In the genomic region with DNA sequence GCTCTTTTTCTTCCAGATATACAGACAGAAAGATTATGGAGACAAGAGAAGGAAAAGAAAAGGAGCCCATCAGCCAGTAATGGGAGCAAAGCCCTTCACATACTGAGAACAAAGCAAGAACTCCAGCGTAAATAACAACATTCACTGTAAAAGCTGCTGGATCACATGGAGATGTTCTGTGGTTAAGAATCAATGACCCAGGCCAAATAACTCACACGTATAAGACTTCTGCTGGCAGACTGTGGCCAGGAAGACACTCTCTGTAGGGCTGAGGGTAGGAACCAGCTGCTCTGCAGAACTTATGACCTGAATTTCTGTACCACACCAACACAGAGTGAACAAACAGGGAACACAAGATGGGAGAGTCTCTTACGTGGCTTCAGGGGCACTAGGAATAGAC, we compare ENCODE assay signal across 27 mouse cellular contexts.
"Had no signal": no experiment of that assay in that cellular context is flagged by ENCODE, and none has a peak within 500 bp of the region (broad histone marks: within the 10 kb centered on the region; RNA-seq: fewer than 3 reads in every experiment).

No protein-coding gene starts in this region.

- H3K4me3 ChIP-seq: embryonic facial prominence, embryonic 10.5 days; embryonic facial prominence, embryonic 12.5 days; embryonic facial prominence, embryonic 13.5 days; embryonic facial prominence, embryonic 15.5 days; erythroblast, embryonic 14.5 days; forebrain, embryonic 10.5 days; forebrain, embryonic 12.5 days; forebrain, embryonic 13.5 days; forebrain, embryonic 15.5 days; gastrocnemius, adult 2 months; heart, adult 2 months had no signal

- ATAC-seq: forebrain, embryonic 13.5 days; forebrain, embryonic 14.5 days; forebrain, embryonic 15.5 days; forebrain, embryonic 16.5 days; forebrain, postnatal 0 days had no signal

- H3K27ac ChIP-seq: embryonic facial prominence, embryonic 10.5 days; embryonic facial prominence, embryonic 12.5 days; embryonic facial prominence, embryonic 13.5 days; embryonic facial prominence, embryonic 15.5 days; forebrain, embryonic 10.5 days; forebrain, embryonic 12.5 days; forebrain, embryonic 13.5 days; forebrain, embryonic 15.5 days; gastrocnemius, adult 2 months; heart, adult 2 months had no signal

- H3K27me3 ChIP-seq: embryonic facial prominence, embryonic 12.5 days; embryonic facial prominence, embryonic 13.5 days; embryonic facial prominence, embryonic 15.5 days; forebrain, embryonic 12.5 days; forebrain, embryonic 13.5 days; forebrain, embryonic 15.5 days had no signal

- DNase-seq: cerebellum, adult 9-10 months; cerebellum, adult 9-11 months; cerebellum, postnatal 10 days; cerebellum, postnatal 14 days; cerebellum, postnatal 25 days; cerebellum, postnatal 36 days; embryo, embryonic 11 days; forebrain, postnatal 0 days; gastrocnemius, adult 2 months; gastrocnemius, postnatal 10 days; gastrocnemius, postnatal 14 days; gastrocnemius, postnatal 25 days; gastrocnemius, postnatal 36 days; heart, adult 11 months; heart, adult 18-20 months; heart, adult 2 months had no signal
